Mouse (Mus musculus) cerebellum, adult 2 months (tissue): Measurements from ENCODE around the gene Scaf4.

Experiments used
- CTCF ChIP-seq: fragments of 200-500 bp; IDR thresholded peaks from 2 replicates; pipeline ENCODE4 v1.5.1; 2011; ENCODE audit warnings: low read depth, mild to moderate bottlenecking, control low read depth, low read length, moderate library complexity, borderline replicate concordance; ENCODE audit not compliant: insufficient read depth
- POLR2A ChIP-seq: fragments of 200-500 bp; IDR thresholded peaks from 2 replicates; pipeline ENCODE4 v1.6.1; 2011; ENCODE audit warnings: low read length, control low read depth, borderline replicate concordance; ENCODE audit not compliant: insufficient read depth

GRCm38 (mm10) chr16:90235188-90235587 lies 49.1 kb downstream of the Scaf4 start:
- TF ChIP-seq CTCF, result no peak
- no peak for TF ChIP-seq POLR2A
